Mouse (Mus musculus): ENCODE results near the gene Itpa. TPM values are rescaled to one million over a fixed set of nuclear protein-coding genes. Genes with fewer than 3 reads are reported as not detected.

The Itpa gene
- polyA plus RNA-seq, 1 experiment, result 64.5 TPM

GRCm38 (mm10) chr2:130653303-130653702 is 14.1 kb upstream of the Itpa start:
- H3K4me1 ChIP-seq (ENCODE audit: control insufficient read depth, insufficient read depth, low read length), result peaks cover 4% of the 10 kb centered on the region; the same call in 1 of the 2 replicates
- TF ChIP-seq CTCF (IDR thresholded peaks at IDR 0.05; ENCODE audit: extremely low read depth, insufficient read depth, low read length) (no peak), POLR2A (IDR thresholded peaks at IDR 0.05; ENCODE audit: extremely low read depth, insufficient read depth, low read length) (no peak)
- no peak overlapping the region for H3K27ac ChIP-seq (ENCODE audit: insufficient read depth, low read length)
- no peak overlapping the region for H3K4me3 ChIP-seq (ENCODE audit: insufficient read depth, low read length)

- no peak for TF ChIP-seq CTCF (IDR thresholded peaks at IDR 0.05; ENCODE audit: extremely low read depth, insufficient read depth, low read length)
- no peak for TF ChIP-seq POLR2A (IDR thresholded peaks at IDR 0.05; ENCODE audit: extremely low read depth, insufficient read depth, low read length)
- peaks cover 4% of the 10 kb centered on the region; the same call in 1 of the 2 replicates for H3K4me1 ChIP-seq (ENCODE audit: control insufficient read depth, insufficient read depth, low read length)
- no peak overlapping the region for H3K4me3 ChIP-seq (ENCODE audit: insufficient read depth, low read length)
- H3K27ac ChIP-seq (ENCODE audit: insufficient read depth, low read length), result no peak overlapping the region
Measured at GRCm38 (mm10) chr2:130653760-130654159, 13.7 kb upstream of the Itpa start.

GRCm38 (mm10) chr2:130655660-130656339 is 11.6 kb upstream of the Itpa start:
- TF ChIP-seq CTCF (IDR thresholded peaks at IDR 0.05; ENCODE audit: extremely low read depth, insufficient read depth, low read length) (no peak), POLR2A (IDR thresholded peaks at IDR 0.05; ENCODE audit: extremely low read depth, insufficient read depth, low read length) (no peak)
- Histone ChIP-seq H3K27ac (ENCODE audit: insufficient read depth, low read length) (peak overlapping the region; percentile 45; the same call in 1 of the 2 replicates), H3K4me3 (ENCODE audit: insufficient read depth, low read length) (no peak overlapping the region)

GRCm38 (mm10) chr2:130656536-130656935 is 10.9 kb upstream of the Itpa start:
- Histone ChIP-seq H3K4me1 (ENCODE audit: control insufficient read depth, insufficient read depth, low read length) (peaks cover 4% of the 10 kb centered on the region; the same call in 1 of the 2 replicates), H3K4me3 (ENCODE audit: insufficient read depth, low read length) (no peak overlapping the region), H3K27ac (ENCODE audit: insufficient read depth, low read length) (peak overlapping the region; percentile 94)
- no peak for TF ChIP-seq POLR2A (IDR thresholded peaks at IDR 0.05; ENCODE audit: extremely low read depth, insufficient read depth, low read length)
- no peak for TF ChIP-seq CTCF (IDR thresholded peaks at IDR 0.05; ENCODE audit: extremely low read depth, insufficient read depth, low read length)

More at GRCm38 (mm10) chr2:130655660-130656339, 11.6 kb upstream of the Itpa start:
- peaks cover 4% of the 10 kb centered on the region; the same call in 1 of the 2 replicates for H3K4me1 ChIP-seq (ENCODE audit: control insufficient read depth, insufficient read depth, low read length)

GRCm38 (mm10) chr2:130657541-130657940 is 9.9 kb upstream of the Itpa start:
- Histone ChIP-seq H3K27ac (ENCODE audit: insufficient read depth, low read length) (peak overlapping the region; percentile 94), H3K4me1 (ENCODE audit: control insufficient read depth, insufficient read depth, low read length) (peaks cover 4% of the 10 kb centered on the region; the same call in 1 of the 2 replicates), H3K4me3 (ENCODE audit: insufficient read depth, low read length) (no peak overlapping the region)
- TF ChIP-seq CTCF (IDR thresholded peaks at IDR 0.05; ENCODE audit: extremely low read depth, insufficient read depth, low read length) (no peak), POLR2A (IDR thresholded peaks at IDR 0.05; ENCODE audit: extremely low read depth, insufficient read depth, low read length) (0 out of 2 replicates have a peak, but pooled peaks have one; percentile 11)

- no peak overlapping the region for H3K4me3 ChIP-seq (ENCODE audit: insufficient read depth, low read length)
- H3K27ac ChIP-seq (ENCODE audit: insufficient read depth, low read length), result peak overlapping the region; percentile 75
- TF ChIP-seq CTCF (IDR thresholded peaks at IDR 0.05; ENCODE audit: extremely low read depth, insufficient read depth, low read length) (no peak), POLR2A (IDR thresholded peaks at IDR 0.05; ENCODE audit: extremely low read depth, insufficient read depth, low read length) (no peak)
- H3K4me1 ChIP-seq (ENCODE audit: control insufficient read depth, insufficient read depth, low read length), result peaks cover 5% of the 10 kb centered on the region; the same call in 1 of the 2 replicates
Measured at GRCm38 (mm10) chr2:130658530-130658929, 8.9 kb upstream of the Itpa start.

GRCm38 (mm10) chr2:130663342-130663741 is 4.1 kb upstream of the Itpa start:
- Histone ChIP-seq H3K4me1 (ENCODE audit: control insufficient read depth, insufficient read depth, low read length) (peaks cover 3% of the 10 kb centered on the region; the same call in 1 of the 2 replicates), H3K27ac (ENCODE audit: insufficient read depth, low read length) (no peak overlapping the region), H3K4me3 (ENCODE audit: insufficient read depth, low read length) (peak overlapping the region; percentile 39; the same call in 1 of the 2 replicates)
- TF ChIP-seq CTCF (IDR thresholded peaks at IDR 0.05; ENCODE audit: extremely low read depth, insufficient read depth, low read length) (no peak), POLR2A (IDR thresholded peaks at IDR 0.05; ENCODE audit: extremely low read depth, insufficient read depth, low read length) (no peak)

GRCm38 (mm10) chr2:130664102-130664701 is 3.2 kb upstream of the Itpa start, which contains the start of gene Ddrgk1:
Gene Ddrgk1 (minus strand): TSS chr2:130664659.
- H3K4me3 ChIP-seq (ENCODE audit: insufficient read depth, low read length), result peak within 1 kb of the TSS; percentile 39
- TF ChIP-seq POLR2A (IDR thresholded peaks at IDR 0.05; ENCODE audit: extremely low read depth, insufficient read depth, low read length) (peak; percentile 80; the same call in 1 of the 2 replicates), CTCF (IDR thresholded peaks at IDR 0.05; ENCODE audit: extremely low read depth, insufficient read depth, low read length) (peak; percentile 21; the same call in 1 of the 2 replicates)
- peak within 1 kb of the TSS; percentile 97 for H3K27ac ChIP-seq (ENCODE audit: insufficient read depth, low read length)
- peaks cover 3% of the 10 kb centered on the region; the same call in 1 of the 2 replicates for H3K4me1 ChIP-seq (ENCODE audit: control insufficient read depth, insufficient read depth, low read length)

- no peak overlapping the region for H3K27ac ChIP-seq (ENCODE audit: insufficient read depth, low read length)
- no peaks in the 10 kb centered on the region for H3K4me1 ChIP-seq (ENCODE audit: control insufficient read depth, insufficient read depth, low read length)
- TF ChIP-seq POLR2A (IDR thresholded peaks at IDR 0.05; ENCODE audit: extremely low read depth, insufficient read depth, low read length) (no peak), CTCF (IDR thresholded peaks at IDR 0.05; ENCODE audit: extremely low read depth, insufficient read depth, low read length) (no peak)
- H3K4me3 ChIP-seq (ENCODE audit: insufficient read depth, low read length), result no peak overlapping the region
Measured at GRCm38 (mm10) chr2:130677211-130677610, 9.8 kb downstream of the Itpa start.
